Mouse (Mus musculus) embryo, embryonic 10 days (tissue): ENCODE measurements at regions not wholly inside any gene's neighbourhood (a gene's known extent, or its start where the extent isn't known, plus 50 kb on each side); places are given as distances from the start of the nearest gene placed in this dataset.

Source experiments
- DNase-seq: peaks from one replicate; pipeline ENCODE4 v3.0.0-alpha.2; 2015; ENCODE audit warnings: low spot score

- DNase-seq: peak; percentile 4
These were observed 1105.2 kb downstream of the Ntrk3 start for GRCm38 (mm10) chr7:77632656-77633055.

GRCm38 (mm10) chr7:77623491-77623890 is 1114.3 kb downstream of the Ntrk3 start:
- DNase-seq: peak; percentile 7

DNA sequence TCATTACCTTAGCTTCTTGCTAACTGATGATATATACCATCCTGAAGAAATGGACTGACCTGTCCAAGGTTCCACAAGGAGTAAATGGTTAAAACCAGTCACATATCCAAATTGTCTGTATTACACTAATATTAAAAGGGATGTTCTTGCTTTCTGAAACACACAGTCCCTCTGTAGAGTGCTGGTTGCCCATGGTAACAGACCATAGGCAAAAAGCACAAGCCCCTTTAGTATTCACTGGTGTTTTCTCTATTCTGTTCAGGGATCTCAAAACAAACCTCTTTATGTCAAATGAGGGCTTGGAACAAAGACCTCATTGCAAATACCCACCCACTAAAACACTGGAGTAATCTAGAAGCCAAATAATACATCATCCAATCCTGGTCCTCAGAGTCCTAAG is 1114.9 kb downstream of the Ntrk3 start:
- no peak for DNase-seq

- no peak for DNase-seq
These were observed 1164.9 kb downstream of the Ntrk3 start for GRCm38 (mm10) chr7:77572872-77573271.

- DNase-seq: no peak
These were observed 1178.7 kb downstream of the Ntrk3 start for GRCm38 (mm10) chr7:77559095-77559494.

- no peak for DNase-seq
These were observed 1179.3 kb downstream of the Ntrk3 start for GRCm38 (mm10) chr7:77558536-77558935.

DNA sequence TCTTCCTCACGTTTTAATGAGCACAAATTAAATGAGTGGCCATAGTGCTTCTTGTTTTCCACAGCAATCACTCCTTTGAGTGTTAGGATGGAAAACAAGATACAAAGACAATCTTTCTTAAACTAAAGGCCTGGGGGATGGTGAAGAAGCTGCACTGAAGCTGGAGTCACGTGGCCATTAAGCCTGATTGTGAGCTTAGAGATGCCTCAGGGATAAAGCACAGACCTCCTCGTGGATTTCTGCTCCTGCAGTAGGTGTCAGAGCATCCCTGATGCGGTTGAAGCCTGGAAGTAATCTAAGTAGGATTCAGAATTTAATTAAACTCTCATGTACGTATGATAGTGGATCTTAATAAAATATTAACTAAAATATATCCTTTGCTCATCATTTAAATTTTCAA is 1200.9 kb downstream of the Ntrk3 start:
- peak; percentile 4 for DNase-seq

- no peak for DNase-seq
These were observed 1209.9 kb downstream of the Ntrk3 start for GRCm38 (mm10) chr7:77527906-77528305.

- DNase-seq: no peak
These were observed 1228.2 kb downstream of the Ntrk3 start for GRCm38 (mm10) chr7:77509586-77509985.

- DNase-seq: no peak
These were observed 1230.2 kb downstream of the Ntrk3 start for GRCm38 (mm10) chr7:77507606-77508005.

DNA sequence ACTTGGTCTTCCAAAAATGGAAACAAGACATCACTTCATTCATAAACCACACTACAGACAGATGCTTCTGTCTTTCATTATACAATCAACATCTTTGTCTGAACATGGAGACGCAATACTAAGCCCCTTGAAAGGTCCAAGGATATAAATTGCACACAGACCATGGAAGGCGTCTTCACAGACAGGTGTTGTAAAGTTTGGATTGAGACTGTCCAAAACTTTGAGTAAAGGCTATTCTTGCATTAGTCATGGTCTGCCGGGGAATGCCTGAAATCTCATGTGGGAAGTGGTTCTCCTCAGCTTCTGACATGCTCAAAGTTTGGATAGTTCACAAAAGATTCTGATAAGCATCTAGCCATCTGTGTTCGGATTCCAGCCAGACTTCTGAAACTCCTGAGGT is 1235.2 kb downstream of the Ntrk3 start:
- no peak for DNase-seq

DNA sequence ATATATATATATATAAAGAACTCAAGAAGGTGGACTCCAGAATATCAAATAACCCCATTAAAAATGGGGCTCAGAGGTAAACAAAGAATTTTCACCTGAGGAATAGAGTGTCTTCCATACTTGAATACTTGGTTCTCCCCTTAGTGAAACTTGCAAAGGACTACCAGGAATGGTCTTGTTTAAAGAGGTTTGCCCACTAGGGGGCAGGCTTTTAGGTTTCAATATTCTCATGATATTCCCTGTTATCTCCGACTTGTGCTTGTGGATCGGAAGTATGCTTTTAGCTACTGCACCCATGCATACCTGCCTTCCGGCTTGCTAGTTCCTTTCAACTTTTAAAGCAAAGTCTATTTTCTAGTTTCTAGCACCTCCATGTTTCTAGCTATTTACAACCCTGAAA is 1242.7 kb downstream of the Ntrk3 start:
- DNase-seq: no peak

DNA sequence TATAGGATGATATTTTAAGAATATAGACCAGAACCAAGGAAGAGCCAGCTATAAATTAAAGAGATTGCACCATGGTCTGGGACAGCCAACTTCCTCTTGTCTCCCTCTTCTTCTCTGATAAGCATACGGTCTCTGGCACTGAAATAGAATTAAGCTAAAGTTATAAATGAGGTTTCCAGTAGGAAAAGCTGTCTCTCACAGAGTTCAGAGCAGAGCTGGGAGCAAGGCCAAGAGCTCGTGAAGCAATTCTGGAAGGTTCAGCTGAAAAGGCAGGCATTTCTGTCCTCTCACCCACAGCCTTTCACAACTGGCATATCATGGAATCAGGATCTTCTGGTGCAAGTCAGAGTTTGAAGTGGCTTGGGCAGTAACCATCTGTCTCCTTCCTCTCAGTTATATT is 1247.8 kb downstream of the Agbl1 start:
- DNase-seq: no peak

GRCm38 (mm10) chr7:77446052-77446367 is 1216.3 kb downstream of the Agbl1 start:
- DNase-seq: no peak

GRCm38 (mm10) chr7:77445352-77446051 is 1215.8 kb downstream of the Agbl1 start:
- DNase-seq: no peak

DNA sequence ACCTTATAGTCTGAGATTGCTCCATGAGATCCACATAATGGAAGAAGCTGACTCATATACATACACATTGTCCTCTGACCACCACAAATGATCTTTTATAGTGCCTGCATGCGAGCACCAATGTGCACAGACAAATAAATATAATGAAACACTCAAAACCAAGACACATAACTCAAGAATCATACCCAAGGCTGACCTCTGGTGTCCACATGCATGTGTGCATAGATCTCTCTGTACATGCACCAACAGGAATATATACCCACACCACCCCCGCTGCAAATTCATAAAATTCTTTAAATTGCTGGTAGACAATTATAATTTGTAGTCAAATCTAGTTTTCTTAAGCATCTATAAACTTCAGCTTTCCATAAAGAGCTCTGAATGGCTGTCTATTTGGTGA is 1211.9 kb downstream of the Agbl1 start:
- peak; percentile 32 for DNase-seq

- no peak for DNase-seq
These were observed 1183.9 kb downstream of the Agbl1 start for GRCm38 (mm10) chr7:77413606-77414005.
